Mouse (Mus musculus) heart, adult 2 months (tissue): ENCODE results near the gene H2afy2. TPM values are rescaled to one million over a fixed set of nuclear protein-coding genes. Genes with fewer than 3 reads are reported as not detected.

Source experiments
- DNase-seq, 2 experiments: peaks; one replicate each; pipeline ENCODE4 v3.0.0; 2021
- H3K27ac ChIP-seq: fragments of 200-600 bp; 2 replicates; pipeline ENCODE4 v1.8.1; 2022
- H3K27me3 ChIP-seq: fragments of 200-500 bp; 2 replicates; pipeline ENCODE4 v1.6.1; 2012; ENCODE audit warnings: mild to moderate bottlenecking, low read length, inconsistent platforms, mixed read lengths; ENCODE audit not compliant: control insufficient read depth, insufficient read depth
- H3K36me3 ChIP-seq: fragments of 200-500 bp; 2 replicates; pipeline ENCODE4 v1.6.1; 2012; ENCODE audit warnings: low read length, inconsistent platforms; ENCODE audit not compliant: control insufficient read depth, insufficient read depth
- H3K4me1 ChIP-seq: fragments of 200-500 bp; 2 replicates; pipeline ENCODE4 v1.6.1; 2011; ENCODE audit warnings: low read length; ENCODE audit not compliant: control insufficient read depth, insufficient read depth
- H3K4me3 ChIP-seq: fragments of 200-600 bp; 2 replicates; pipeline ENCODE4 v1.8.1; 2022
- H3K79me2 ChIP-seq: fragments of 200-500 bp; replicated peaks from 2 replicates; pipeline ENCODE4 v1.6.1; 2012; ENCODE audit warnings: mild to moderate bottlenecking, inconsistent platforms, low read length, moderate library complexity, mixed read lengths; ENCODE audit not compliant: control insufficient read depth, insufficient read depth
- H3K9ac ChIP-seq: fragments of 200-500 bp; 2 replicates; pipeline ENCODE4 v1.6.1; 2012; ENCODE audit warnings: low read depth, mild to moderate bottlenecking, control low read depth, inconsistent platforms, low read length, mixed read lengths
- CTCF ChIP-seq: fragments of 200-600 bp; IDR thresholded peaks from 2 replicates; pipeline ENCODE4 v1.8.1; 2022; ENCODE audit warnings: antibody characterized with exemption, mild to moderate bottlenecking, moderate library complexity
- EP300 ChIP-seq: fragments of 200-500 bp; IDR thresholded peaks from 2 replicates; pipeline ENCODE4 v1.6.1; 2011; ENCODE audit warnings: low read depth, low read length, control low read depth; ENCODE audit not compliant: insufficient read depth
- POLR2A ChIP-seq: fragments of 200-500 bp; IDR thresholded peaks from 2 replicates; pipeline ENCODE4 v1.6.1; 2011; ENCODE audit warnings: mild to moderate bottlenecking, low read depth, low read length, control low read depth; ENCODE audit not compliant: insufficient read depth
- WGBS: fragments of 180-500 bp; shearing (Covaris S2); methylation state at CpG from one replicate; pipeline ENCODE4 v1.1.7; 2018; 5-methylcytosine and 5-hydroxymethylcytosine counted together
- intact Hi-C: fragments of 180-260 bp; cut with DNase I; formaldehyde crosslinking; loops from one replicate; pipeline ENCODE4 v1.15.1; 2025
- polyA plus RNA-seq: library from polyadenylated mRNA; depleted of rRNA; stranded (reverse); fragments of >200 nt; gene quantifications from 2 replicates; pipeline ENCODE4 v1.2.3, GENCODE M21; 2012
- total RNA-seq, 2 experiments: library from RNA; stranded (reverse); gene quantifications; 2 replicates each; pipeline ENCODE4 v1.2.3; 2021

Gene H2afy2
- total and polyA plus RNA-seq, 3 experiments = 3.4 to 4.7 (median 4.2) TPM

GRCm38 (mm10) chr10:61706412-61707375 is 77.3 kb downstream of the H2afy2 start:
- Histone ChIP-seq H3K27ac (no peak overlapping the region), H3K27me3 (no peaks in the 10 kb centered on the region), H3K36me3 (no peaks in the 10 kb centered on the region), H3K9ac (no peak overlapping the region), H3K4me3 (no peak overlapping the region), H3K79me2 (no peaks in the 10 kb centered on the region), H3K4me1 (no peaks in the 10 kb centered on the region)
- intact Hi-C loops = no loop called here
- no peak for TF ChIP-seq POLR2A
- DNase-seq = no peak
- 64% methylated on average over 6 of the region's 6 CpGs for WGBS

GRCm38 (mm10) chr10:61704663-61705062 is 79.3 kb downstream of the H2afy2 start:
- no peak for TF ChIP-seq CTCF
- no peak for TF ChIP-seq POLR2A
- TF ChIP-seq EP300 = no peak
- H3K4me3 ChIP-seq = no peak overlapping the region

GRCm38 (mm10) chr10:61697028-61697427 is 86.9 kb downstream of the H2afy2 start:
- Histone ChIP-seq H3K4me1 (peaks cover 5% of the 10 kb centered on the region), H3K4me3 (peak overlapping the region; percentile 99; the same call in 1 of the 2 replicates), H3K79me2 (peaks cover 6% of the 10 kb centered on the region), H3K27me3 (no peaks in the 10 kb centered on the region), H3K27ac (no peak overlapping the region), H3K9ac (no peak overlapping the region; the same call in 1 of the 2 replicates), H3K36me3 (no peaks in the 10 kb centered on the region)
- intact Hi-C loops = loop anchor here (2.0 kb wide), 1 partner anchor 16 kb away; no protein-coding TSS in a partner anchor
- DNase-seq = no peak
- WGBS = 79% methylated on average over 2 of the region's 2 CpGs
- no peak for TF ChIP-seq EP300
- TF ChIP-seq POLR2A = no peak

More at GRCm38 (mm10) chr10:61704663-61705062, 79.3 kb downstream of the H2afy2 start:
- Histone ChIP-seq H3K9ac (no peak overlapping the region), H3K79me2 (no peaks in the 10 kb centered on the region), H3K4me1 (no peaks in the 10 kb centered on the region), H3K27me3 (no peaks in the 10 kb centered on the region), H3K36me3 (no peaks in the 10 kb centered on the region), H3K27ac (no peak overlapping the region)
- DNase-seq = no peak
- intact Hi-C loops = no loop called here
- WGBS = 67% methylated on average over 4 of the region's 4 CpGs

GRCm38 (mm10) chr10:61696560-61696823 is 87.5 kb downstream of the H2afy2 start:
- intact Hi-C loops = loop anchor here (2.0 kb wide), 1 partner anchor 16 kb away; no protein-coding TSS in a partner anchor
- Histone ChIP-seq H3K4me3 (peak overlapping the region; percentile 99), H3K27ac (no peak overlapping the region)

DNA sequence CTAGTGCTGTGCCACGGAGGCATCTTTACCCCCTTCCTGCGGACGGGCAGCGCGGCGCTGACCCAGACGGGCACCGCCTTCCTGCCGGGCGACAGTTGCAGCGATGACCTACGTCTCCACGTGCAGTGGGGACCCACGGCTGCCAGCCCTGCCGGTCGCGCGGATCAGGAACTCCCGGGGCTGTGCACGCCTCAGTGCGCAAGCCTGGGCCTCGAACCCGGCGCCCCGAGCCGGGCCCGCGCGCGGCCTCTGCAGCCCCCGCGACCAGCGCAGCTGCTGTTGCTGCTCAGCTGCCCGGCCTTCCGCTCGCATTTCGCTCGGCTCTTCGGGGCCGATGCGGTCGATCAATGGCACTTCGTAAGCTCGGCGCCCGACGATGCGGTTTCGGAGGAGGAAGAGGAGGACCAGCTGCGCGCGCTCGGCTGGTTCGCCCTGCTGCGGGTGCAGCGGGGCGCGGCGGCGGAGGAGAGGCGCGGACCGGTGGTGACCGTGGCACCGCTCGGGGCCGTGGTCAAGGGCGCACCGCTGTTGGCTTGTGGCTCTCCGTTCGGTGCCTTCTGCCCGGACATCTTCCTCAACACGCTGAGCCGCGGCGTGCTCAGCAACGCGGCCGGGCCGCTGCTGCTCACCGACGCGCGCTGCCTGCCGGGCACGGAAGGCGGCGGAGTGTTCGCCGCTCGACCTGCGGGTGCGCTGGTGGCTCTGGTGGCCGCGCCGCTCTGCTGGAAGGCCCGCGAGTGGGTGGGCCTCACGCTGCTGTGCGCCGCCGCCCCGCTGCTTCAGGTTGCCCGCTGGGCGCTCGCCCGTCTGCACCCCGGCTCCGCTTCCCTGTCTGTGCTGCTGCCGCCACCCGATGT is 88.0 kb downstream of the H2afy2 start:
- under 1% methylated on average over 109 of the region's 111 CpGs for WGBS
- no peaks in the 10 kb centered on the region for H3K36me3 ChIP-seq
- H3K79me2 ChIP-seq = peaks cover 6% of the 10 kb centered on the region
- DNase-seq = no peak
- TF ChIP-seq POLR2A (no peak), EP300 (no peak), CTCF (no peak)
- intact Hi-C loops = loop anchor here (2.0 kb wide), 2 partner anchors 17 to 39 kb away; no protein-coding TSS in a partner anchor
- H3K4me3 ChIP-seq = peak overlapping the region; percentile 99
- H3K9ac ChIP-seq = peak overlapping the region; percentile 69
- peak overlapping the region; percentile 79 for H3K27ac ChIP-seq
- peaks cover 5% of the 10 kb centered on the region for H3K4me1 ChIP-seq
- no peaks in the 10 kb centered on the region for H3K27me3 ChIP-seq

More at GRCm38 (mm10) chr10:61696560-61696823, 87.5 kb downstream of the H2afy2 start:
- Histone ChIP-seq H3K27me3 (no peaks in the 10 kb centered on the region), H3K4me1 (peaks cover 5% of the 10 kb centered on the region), H3K79me2 (peaks cover 6% of the 10 kb centered on the region), H3K36me3 (no peaks in the 10 kb centered on the region), H3K9ac (peak overlapping the region; percentile 69)
- DNase-seq = no peak
- WGBS = 8% methylated on average over 19 of the region's 19 CpGs
- TF ChIP-seq POLR2A (no peak), CTCF (no peak), EP300 (no peak)
